Mouse (Mus musculus): Measurements from ENCODE around the gene Morn1.

Gene Morn1

GRCm38 (mm10) chr4:155163685-155164084, 77.3 kb downstream of the Morn1 start:
- DNase-seq, result no peak

- DNase-seq, result no peak
Measured at GRCm38 (mm10) chr4:155164550-155164949, 78.2 kb downstream of the Morn1 start.

GRCm38 (mm10) chr4:155165861-155166260, 79.5 kb downstream of the Morn1 start:
- DNase-seq, result no peak

- peak; percentile 58 for DNase-seq
Measured at GRCm38 (mm10) chr4:155168835-155169252, 82.5 kb downstream of the Morn1 start.

- DNase-seq, result no peak
Measured at GRCm38 (mm10) chr4:155170614-155171212, 84.3 kb downstream of the Morn1 start.

- DNase-seq, result no peak
Measured at GRCm38 (mm10) chr4:155171961-155172533, 85.7 kb downstream of the Morn1 start.

- no peak for DNase-seq
Measured at GRCm38 (mm10) chr4:155172909-155173821, 86.8 kb downstream of the Morn1 start.

GRCm38 (mm10) chr4:155173822-155174785, 87.7 kb downstream of the Morn1 start:
- DNase-seq, result no peak

- no peak for DNase-seq
Measured at GRCm38 (mm10) chr4:155176210-155176609, 89.8 kb downstream of the Morn1 start.

- DNase-seq, result peak; percentile 71
Measured at GRCm38 (mm10) chr4:155178274-155178673, 91.9 kb downstream of the Morn1 start.

GRCm38 (mm10) chr4:155178981-155179512, 92.7 kb downstream of the Morn1 start:
- no peak for DNase-seq

- no peak for DNase-seq
Measured at GRCm38 (mm10) chr4:155183201-155183600, 96.8 kb downstream of the Morn1 start.

GRCm38 (mm10) chr4:155184248-155185070, 98.1 kb downstream of the Morn1 start:
- DNase-seq, result no peak

GRCm38 (mm10) chr4:155185845-155186244, 99.5 kb downstream of the Morn1 start:
- DNase-seq, result no peak

- DNase-seq, result no peak
Measured at GRCm38 (mm10) chr4:155187192-155187674, 100.9 kb downstream of the Morn1 start.

GRCm38 (mm10) chr4:155188341-155188740, 102.0 kb downstream of the Morn1 start:
- DNase-seq, result no peak

- DNase-seq, result no peak
Measured at GRCm38 (mm10) chr4:155188803-155189202, 102.4 kb downstream of the Morn1 start.

- no peak for DNase-seq
Measured at GRCm38 (mm10) chr4:155189711-155190139, 103.3 kb downstream of the Morn1 start.

GRCm38 (mm10) chr4:155190275-155190674, 103.9 kb downstream of the Morn1 start:
- DNase-seq, result no peak
